Mouse (Mus musculus): Measurements from ENCODE around the gene Daam2. TPM values are rescaled to one million over a fixed set of nuclear protein-coding genes. Genes with fewer than 3 reads are reported as not detected.

Gene Daam2
- not detected in 2 replicates for total RNA-seq (2015; ENCODE audit: low replicate concordance)
- 0.08 and 0.26 TPM in 2 replicates for total RNA-seq (2017; ENCODE audit: low replicate concordance)

DNA sequence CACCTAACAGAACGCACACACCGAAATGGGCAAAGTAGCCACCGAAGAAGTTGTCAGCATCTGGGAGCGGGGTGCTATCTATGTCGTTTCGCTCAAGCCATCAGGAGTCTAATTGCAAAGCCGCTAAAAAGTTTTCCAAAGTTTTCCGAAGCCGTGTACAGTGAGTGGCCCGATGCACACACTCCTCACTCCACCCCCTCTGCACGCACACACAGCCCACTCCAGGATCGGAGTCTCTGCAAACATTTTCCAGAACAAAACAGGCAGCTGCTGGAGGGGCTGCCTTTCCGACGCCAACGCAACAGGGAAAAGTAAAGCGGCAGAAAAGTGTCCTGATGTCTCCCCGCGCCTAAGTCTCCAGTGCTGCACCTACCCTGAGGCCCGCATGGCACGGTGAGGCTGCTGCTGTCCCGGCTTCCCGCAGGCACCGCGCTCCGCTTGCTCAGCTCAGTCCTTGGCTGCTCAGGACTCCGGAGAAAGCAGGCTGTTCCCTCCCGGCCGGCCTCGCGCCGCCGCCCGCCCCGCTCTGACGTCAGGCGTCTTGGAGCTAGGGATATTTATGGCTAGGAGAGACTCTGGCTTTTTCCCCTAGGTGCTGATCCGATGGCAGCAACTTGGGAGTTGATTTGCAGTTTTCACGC lies at the start of gene Daam2:
Gene Daam2, minus strand, starts transcription at position 514 of the 641 bp plus-strand sequence.
- ATAC-seq (replicated peaks; ENCODE audit: low FRiP score, poor library complexity, severe bottlenecking), result no peak

- ATAC-seq (replicated peaks; ENCODE audit: low FRiP score, poor library complexity, severe bottlenecking), result no peak
These were observed 46.2 kb upstream of the Daam2 start for GRCm38 (mm10) chr17:49610296-49610695.

DNA sequence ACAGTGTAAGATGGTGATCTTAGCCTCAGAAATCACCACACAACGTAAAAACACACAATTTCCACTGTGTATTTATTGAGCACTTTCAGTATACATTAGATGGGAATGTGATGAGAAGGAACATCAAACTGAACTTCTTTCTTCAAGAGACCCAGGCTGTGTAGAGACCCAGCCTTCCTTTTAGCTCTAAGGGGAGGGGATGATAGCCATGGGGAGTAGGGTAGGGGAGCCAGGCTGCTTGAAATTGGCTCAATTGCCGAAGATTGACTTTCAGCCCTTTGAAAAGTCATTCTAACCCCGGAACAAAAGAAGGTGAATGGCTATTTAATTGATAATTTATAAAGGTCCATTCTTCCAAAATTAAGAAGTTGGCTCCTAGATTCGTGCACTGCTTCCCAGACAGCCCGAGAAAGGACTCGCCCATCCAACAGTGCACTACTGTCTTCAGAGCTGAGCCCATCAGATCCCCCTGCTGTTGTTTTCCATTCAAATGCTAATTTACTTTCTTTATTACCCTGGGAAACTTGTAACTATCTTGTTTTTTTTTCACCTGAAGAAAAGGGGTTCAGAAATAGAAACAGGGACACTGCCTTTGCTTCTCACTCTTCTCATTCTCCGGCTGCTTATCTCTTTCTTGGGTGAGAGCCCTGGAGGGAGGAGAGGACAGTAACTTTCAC lies 43.3 kb upstream of the Daam2 start:
- no peak for ATAC-seq (replicated peaks; ENCODE audit: low FRiP score, poor library complexity, severe bottlenecking)

- ATAC-seq (replicated peaks; ENCODE audit: low FRiP score, poor library complexity, severe bottlenecking), result no peak
These were observed 41.3 kb upstream of the Daam2 start for GRCm38 (mm10) chr17:49605397-49605796.

GRCm38 (mm10) chr17:49590051-49590450 lies 25.9 kb upstream of the Daam2 start:
- ATAC-seq (replicated peaks; ENCODE audit: low FRiP score, poor library complexity, severe bottlenecking), result no peak

- ATAC-seq (replicated peaks; ENCODE audit: low FRiP score, poor library complexity, severe bottlenecking), result no peak
These were observed 18.3 kb upstream of the Daam2 start for GRCm38 (mm10) chr17:49582471-49582870.

- ATAC-seq (replicated peaks; ENCODE audit: low FRiP score, poor library complexity, severe bottlenecking), result no peak
These were observed 13.2 kb upstream of the Daam2 start for GRCm38 (mm10) chr17:49577321-49577720.

DNA sequence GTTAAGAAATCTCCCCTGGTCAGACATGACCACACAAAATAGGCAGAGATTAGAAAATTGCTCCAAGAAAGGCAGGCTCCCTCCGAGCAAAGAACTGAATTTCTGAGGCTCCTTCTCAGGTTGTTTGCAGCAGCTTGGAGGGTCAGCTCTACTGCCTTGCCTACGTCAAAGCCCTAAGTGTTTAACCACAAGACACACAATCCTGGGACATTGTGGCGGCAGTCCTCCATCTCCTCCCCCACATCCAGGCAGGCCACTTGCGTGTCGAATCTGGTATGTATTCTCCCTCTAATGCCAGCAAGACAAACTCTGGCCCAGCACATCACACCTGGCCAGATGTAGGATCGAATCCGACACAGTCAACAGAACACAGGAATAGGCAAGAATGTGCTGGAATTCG lies 4.6 kb upstream of the Daam2 start:
- ATAC-seq (replicated peaks; ENCODE audit: low FRiP score, poor library complexity, severe bottlenecking), result no peak

- ATAC-seq (replicated peaks; ENCODE audit: low FRiP score, poor library complexity, severe bottlenecking), result no peak
These were observed 346 bp upstream of the Daam2 start for GRCm38 (mm10) chr17:49564489-49564888.

GRCm38 (mm10) chr17:49563416-49563780 lies 745 bp downstream of the Daam2 start:
- no peak for ATAC-seq (replicated peaks; ENCODE audit: low FRiP score, poor library complexity, severe bottlenecking)

DNA sequence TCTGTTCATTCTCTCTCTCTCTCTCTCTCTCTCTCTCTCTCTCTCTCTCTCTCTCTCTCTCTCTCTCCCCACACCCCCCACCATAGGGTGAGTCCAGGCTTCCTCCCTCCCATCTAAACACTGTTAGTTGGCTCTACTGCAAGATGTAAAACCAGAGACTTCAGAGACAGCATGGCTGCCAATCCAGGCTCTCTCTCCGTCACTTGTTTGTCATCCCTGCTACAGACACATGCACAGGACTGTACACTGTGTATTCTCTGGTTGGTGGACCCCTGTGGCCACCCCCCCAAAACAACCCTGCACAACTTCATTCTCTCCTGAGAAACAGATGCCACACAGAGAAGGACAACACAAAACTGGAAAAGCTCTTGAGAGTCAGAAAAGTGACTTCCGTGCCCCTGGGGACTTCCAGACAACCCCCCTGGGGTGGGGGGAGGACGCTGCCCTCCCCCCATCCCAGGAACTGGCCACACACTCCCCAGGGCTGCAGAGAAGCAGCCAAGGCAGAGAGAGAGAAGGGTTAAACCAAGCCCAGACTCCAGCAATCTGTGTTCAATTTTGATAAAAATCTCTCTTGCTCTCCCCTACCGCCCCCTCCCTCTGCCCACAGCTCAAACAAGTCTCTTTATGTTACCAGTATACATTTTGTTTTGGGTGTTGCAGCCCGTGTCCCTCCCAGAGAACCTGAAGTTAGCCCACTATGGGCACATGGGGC lies 1.3 kb downstream of the Daam2 start:
- ATAC-seq (replicated peaks; ENCODE audit: low FRiP score, poor library complexity, severe bottlenecking), result no peak

DNA sequence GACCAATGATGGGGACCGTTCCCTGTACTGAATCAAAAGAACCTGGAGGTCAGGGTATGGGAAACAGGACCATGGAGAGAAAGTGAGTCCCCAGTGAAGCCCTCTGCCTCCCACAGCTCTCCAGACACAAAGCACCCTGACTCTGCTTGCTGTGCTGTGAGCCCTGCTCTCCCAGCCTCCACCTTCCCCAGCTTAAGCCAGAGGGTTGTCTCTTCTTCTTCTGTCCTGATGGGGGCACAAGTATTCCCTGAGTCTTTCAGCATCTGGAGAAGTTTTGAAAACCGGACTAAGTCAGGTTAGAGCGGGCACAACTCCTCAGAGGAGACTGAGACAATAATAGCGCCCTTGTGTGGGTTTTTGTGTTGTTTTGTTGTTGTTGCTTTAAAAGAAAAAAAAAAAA lies 2.2 kb downstream of the Daam2 start:
- ATAC-seq (replicated peaks; ENCODE audit: low FRiP score, poor library complexity, severe bottlenecking), result no peak

GRCm38 (mm10) chr17:49559786-49560289 lies 4.3 kb downstream of the Daam2 start:
- no peak for ATAC-seq (replicated peaks; ENCODE audit: low FRiP score, poor library complexity, severe bottlenecking)

- ATAC-seq (replicated peaks; ENCODE audit: low FRiP score, poor library complexity, severe bottlenecking), result no peak
These were observed 8.0 kb downstream of the Daam2 start for GRCm38 (mm10) chr17:49556169-49556568.

DNA sequence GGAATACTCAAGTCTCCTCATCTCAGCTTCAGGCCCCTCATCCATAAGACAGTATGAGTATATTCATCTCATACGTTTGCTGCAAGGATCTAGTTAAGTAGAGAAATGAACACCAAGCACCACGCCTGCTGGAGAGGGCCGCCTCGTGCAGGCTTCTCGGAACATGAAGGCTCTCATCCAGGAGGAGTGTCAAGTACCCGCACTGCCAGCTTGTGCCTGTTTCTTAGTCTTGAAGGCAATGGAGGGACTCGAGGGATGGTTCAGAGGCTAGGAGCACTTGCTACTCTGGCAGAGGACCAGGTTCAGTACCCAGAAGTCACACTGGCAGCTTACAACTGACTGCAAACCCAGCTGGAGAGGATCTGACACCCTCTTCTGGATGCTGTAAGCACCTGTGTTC lies 12.2 kb downstream of the Daam2 start:
- no peak for ATAC-seq (replicated peaks; ENCODE audit: low FRiP score, poor library complexity, severe bottlenecking)

DNA sequence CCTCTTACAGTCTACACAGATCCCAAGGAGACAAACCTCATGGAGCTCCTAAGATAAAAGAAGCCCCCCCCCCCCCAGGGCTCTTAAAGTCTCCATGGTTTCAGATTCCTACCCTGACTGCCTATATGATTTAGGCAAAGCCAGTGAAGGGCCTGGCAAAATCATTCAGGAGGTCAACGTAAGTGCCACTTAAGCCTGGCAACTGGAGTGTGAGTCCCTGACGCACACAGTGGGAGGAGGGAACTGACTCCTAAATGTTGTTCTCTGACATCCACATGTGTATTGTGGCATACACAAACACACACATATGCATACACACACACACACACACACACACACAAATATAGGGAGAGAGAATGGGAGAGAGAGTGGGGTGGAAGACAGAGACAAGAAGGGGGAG lies 12.7 kb downstream of the Daam2 start:
- no peak for ATAC-seq (replicated peaks; ENCODE audit: low FRiP score, poor library complexity, severe bottlenecking)

- no peak for ATAC-seq (replicated peaks; ENCODE audit: low FRiP score, poor library complexity, severe bottlenecking)
These were observed 18.1 kb downstream of the Daam2 start for GRCm38 (mm10) chr17:49545997-49546396.

- no peak for ATAC-seq (replicated peaks; ENCODE audit: low FRiP score, poor library complexity, severe bottlenecking)
These were observed 18.7 kb downstream of the Daam2 start for GRCm38 (mm10) chr17:49545424-49545823.

- no peak for ATAC-seq (replicated peaks; ENCODE audit: low FRiP score, poor library complexity, severe bottlenecking)
These were observed 19.6 kb downstream of the Daam2 start for GRCm38 (mm10) chr17:49544561-49544960.

DNA sequence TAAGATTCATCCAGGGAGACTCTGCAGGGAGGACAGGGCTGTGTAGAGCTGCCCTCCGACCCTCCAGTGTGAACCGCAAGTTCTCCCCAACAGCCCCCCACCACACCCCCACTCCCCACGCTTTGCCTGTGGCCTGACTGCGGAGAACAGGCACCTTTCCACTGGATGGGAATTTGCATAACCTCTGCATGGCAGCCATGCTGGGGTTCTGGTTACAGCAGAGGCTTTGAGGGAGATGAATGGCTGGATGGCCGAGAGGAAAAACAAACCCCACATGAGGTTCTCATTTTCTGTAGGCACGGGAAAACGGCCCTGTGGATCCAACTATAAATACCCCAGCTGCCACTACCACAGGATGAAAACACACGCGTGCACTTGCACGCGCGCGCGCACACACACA lies 23.4 kb downstream of the Daam2 start:
- no peak for ATAC-seq (replicated peaks; ENCODE audit: low FRiP score, poor library complexity, severe bottlenecking)

- ATAC-seq (replicated peaks; ENCODE audit: low FRiP score, poor library complexity, severe bottlenecking), result no peak
These were observed 24.9 kb downstream of the Daam2 start for GRCm38 (mm10) chr17:49539204-49539603.

Measured in erythroid progenitor cell, adult 5-6 weeks (primary cell).